Mouse (Mus musculus) midbrain, embryonic 10.5 days (tissue): Measurements from ENCODE around the gene Olfr1113. TPM values are rescaled to one million over a fixed set of nuclear protein-coding genes. Genes with fewer than 3 reads are reported as not detected.
"Not testable (repeated sequence)": the region's sequence is repeated elsewhere in the genome, so short reads cannot be mapped to it uniquely, and the experiment has no call there.

Experiments used
- DNase-seq: peaks from one replicate; pipeline ENCODE4 v3.0.0-alpha.2; 2017; ENCODE audit warnings: low spot score
- H3K27ac ChIP-seq: fragments of 300-500 bp; sonication (generic); replicated peaks from 2 replicates; pipeline ENCODE4 v1.5.1; 2016; ENCODE audit warnings: mild to moderate bottlenecking
- H3K27me3 ChIP-seq: fragments of 300-500 bp; sonication (generic); 2 replicates; pipeline ENCODE4 v1.6.1; 2016; ENCODE audit warnings: low read depth, mild to moderate bottlenecking; ENCODE audit not compliant: poor library complexity, severe bottlenecking
- H3K36me3 ChIP-seq: fragments of 300-500 bp; sonication (generic); 2 replicates; pipeline ENCODE4 v1.6.1; 2016; ENCODE audit warnings: mild to moderate bottlenecking, moderate library complexity
- H3K4me1 ChIP-seq: fragments of 300-500 bp; sonication (generic); 2 replicates; pipeline ENCODE4 v1.6.1; 2016
- H3K4me3 ChIP-seq: fragments of 300-500 bp; sonication (generic); 2 replicates; pipeline ENCODE4 v1.5.1; 2016; ENCODE audit warnings: mild to moderate bottlenecking, moderate library complexity
- H3K9me3 ChIP-seq: fragments of 300-500 bp; sonication (generic); replicated peaks from 2 replicates; pipeline ENCODE4 v1.6.1; 2016; ENCODE audit warnings: mild to moderate bottlenecking
- WGBS: fragments of 180-500 bp; shearing (Covaris S2); methylation state at CpG from one replicate; pipeline ENCODE4 v1.1.7; 2016; 5-methylcytosine and 5-hydroxymethylcytosine counted together
- microRNA-seq: library from miRNA; unstranded; fragments of <30 nt; microRNA quantifications from one replicate; pipeline ENCODE4, GENCODE M21; 2017
- polyA plus RNA-seq: library from polyadenylated mRNA; unstranded; fragments of >200 nt; fragmentation: Nextera tagmentation; extraction: Ambion mirVana; gene quantifications from 2 replicates; pipeline ENCODE4 v1.2.1, GENCODE M21; 2016

The Olfr1113 gene
- not detected in 2 replicates for polyA plus RNA-seq

DNA sequence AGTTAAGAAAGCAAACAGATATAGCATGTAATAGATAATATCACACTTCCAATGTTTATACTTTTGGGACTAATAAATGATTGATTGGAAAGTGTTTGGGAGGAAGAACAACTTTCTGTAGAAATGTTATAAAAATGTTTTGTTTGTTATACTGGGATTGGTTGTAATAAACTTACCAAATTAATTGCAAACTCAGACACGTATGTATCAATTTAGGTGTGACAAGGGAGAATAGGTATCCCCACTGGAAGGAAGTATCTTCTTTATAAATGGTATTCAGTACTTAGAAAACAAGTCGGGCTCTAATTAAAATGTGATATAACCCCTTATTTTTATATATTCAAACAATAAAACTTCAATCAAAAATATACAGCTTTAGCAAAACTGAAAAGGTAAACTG, at the start of gene Olfr1113:
Olfr1113 (plus strand) TSS at position 301 of the 400 bp plus-strand sequence.
- Histone ChIP-seq H3K27me3 (no peaks in the 10 kb centered on the region), H3K36me3 (no peaks in the 10 kb centered on the region), H3K9me3 (no peaks in the 10 kb centered on the region), H3K4me1 (no peaks in the 10 kb centered on the region), H3K27ac (no peak within 1 kb of the TSS), H3K4me3 (no peak within 1 kb of the TSS)
- DNase-seq = no peak
- 84% methylated on average over 2 of the region's 2 CpGs for WGBS

DNA sequence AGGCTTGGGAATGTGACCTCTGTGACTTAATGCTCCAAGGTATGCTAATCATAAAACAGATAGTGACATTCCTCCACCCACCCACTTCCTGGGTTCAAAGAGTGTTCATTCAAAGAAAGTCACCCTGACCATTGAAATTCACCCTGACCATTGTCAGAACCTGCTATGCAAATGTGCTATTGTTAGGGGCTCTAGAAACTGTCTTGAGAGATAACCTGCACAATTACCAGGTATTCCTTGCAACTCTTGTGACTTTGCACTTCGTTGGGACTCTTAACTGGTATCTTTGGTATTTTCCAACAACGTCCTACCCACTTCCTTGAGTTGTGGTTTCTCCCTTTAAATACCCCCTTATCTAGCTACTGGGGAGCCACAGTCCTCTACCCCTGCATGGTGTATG, 41.0 kb upstream of the Olfr1113 start:
- not testable (repeated sequence) for H3K4me1 ChIP-seq, H3K27ac ChIP-seq, DNase-seq, H3K27me3 ChIP-seq, H3K4me3 ChIP-seq, H3K9me3 ChIP-seq, H3K36me3 ChIP-seq
- 83% methylated on average over 2 of the region's 2 CpGs for WGBS

DNA sequence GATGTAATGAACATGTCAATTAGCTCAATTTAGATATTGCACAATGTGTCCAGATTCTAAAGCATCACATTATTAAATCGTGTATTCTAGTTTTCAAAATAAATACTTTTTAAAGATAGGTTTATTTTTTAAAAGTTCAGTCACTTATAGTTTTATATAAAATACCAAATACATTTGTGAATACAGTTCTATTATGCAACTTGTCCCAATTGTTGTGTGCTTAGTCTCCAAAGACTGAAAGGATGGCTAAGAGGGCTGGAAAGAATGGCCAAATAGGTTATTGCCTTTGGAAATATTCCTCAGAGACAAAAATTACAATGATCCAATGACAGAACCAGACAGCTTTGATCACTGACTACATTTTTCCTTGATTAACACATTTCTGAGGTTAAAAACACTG, 21.3 kb upstream of the Olfr1113 start, which contains the start of gene Olfr1112:
Olfr1112 (plus strand) TSS at position 301 of the 400 bp plus-strand sequence.
- H3K4me1 ChIP-seq = no peaks in the 10 kb centered on the region
- no peaks in the 10 kb centered on the region for H3K27me3 ChIP-seq
- H3K36me3 ChIP-seq = no peaks in the 10 kb centered on the region
- no peak within 1 kb of the TSS for H3K27ac ChIP-seq
- no peak for DNase-seq
- no peaks in the 10 kb centered on the region for H3K9me3 ChIP-seq
- 88% methylated on average over 1 of the region's 1 CpGs for WGBS
- H3K4me3 ChIP-seq = no peak within 1 kb of the TSS

DNA sequence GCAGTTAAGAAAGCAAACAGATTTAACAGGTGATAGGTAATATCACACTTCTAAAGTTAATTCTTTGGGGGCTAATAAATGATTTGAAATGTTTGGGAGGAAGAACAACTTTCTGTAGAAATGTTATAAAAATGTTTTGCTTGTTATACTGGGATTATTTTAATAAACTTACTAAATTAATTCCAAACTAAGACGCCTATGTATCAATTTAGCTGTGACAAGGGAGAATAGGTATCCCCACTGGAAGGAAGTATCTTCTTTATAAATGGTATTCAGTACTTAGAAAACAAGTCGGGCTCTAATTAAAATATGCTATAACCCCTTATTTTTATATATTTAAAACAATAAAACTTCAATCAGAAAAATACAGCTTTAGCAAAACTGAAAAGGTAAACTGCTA, 38.9 kb downstream of the Olfr1113 start, which contains the start of gene Olfr1115:
Olfr1115 (plus strand) TSS at position 301 of the 400 bp plus-strand sequence.
- Histone ChIP-seq H3K27ac (no peak within 1 kb of the TSS), H3K4me3 (no peak within 1 kb of the TSS), H3K27me3 (no peaks in the 10 kb centered on the region), H3K9me3 (no peaks in the 10 kb centered on the region), H3K36me3 (no peaks in the 10 kb centered on the region), H3K4me1 (no peaks in the 10 kb centered on the region)
- 88% methylated on average over 2 of the region's 2 CpGs for WGBS
- DNase-seq = no peak

Small RNA genes within 50 kb of the gene (microRNA-seq; reads per million reads assigned to microRNA genes)
- gene Gm27438 = not detected

Other genes starting within 250 kb of the Olfr1113 start
- not detected in 2 replicates for gene Olfr1099, start 248.3 kb upstream of the Olfr1113 start, polyA plus RNA-seq
- gene Olfr1100, start 229.0 kb upstream of the Olfr1113 start, polyA plus RNA-seq = not detected in 2 replicates
- not detected in 2 replicates for gene Olfr1101, start 217.7 kb upstream of the Olfr1113 start, polyA plus RNA-seq
- gene Olfr1102, start 210.6 kb upstream of the Olfr1113 start, polyA plus RNA-seq = not detected in 2 replicates
- not detected in 2 replicates for gene Olfr1104, start 181.9 kb upstream of the Olfr1113 start, polyA plus RNA-seq
- gene Olfr1105, start 172.4 kb upstream of the Olfr1113 start, polyA plus RNA-seq = not detected in 2 replicates
- not detected in 2 replicates for gene Olfr1106, start 156.7 kb upstream of the Olfr1113 start, polyA plus RNA-seq
- not detected in 2 replicates for gene Olfr1107, start 133.2 kb upstream of the Olfr1113 start, polyA plus RNA-seq
- gene Olfr1109, start 113.0 kb upstream of the Olfr1113 start, polyA plus RNA-seq = not detected in 2 replicates
- gene Olfr259, start 94.4 kb upstream of the Olfr1113 start, polyA plus RNA-seq = not detected in 2 replicates
- gene Olfr1110, start 68.7 kb upstream of the Olfr1113 start, polyA plus RNA-seq = not detected in 2 replicates
- not detected in 2 replicates for gene Olfr1111, start 56.3 kb upstream of the Olfr1113 start, polyA plus RNA-seq
- gene Olfr1112, start 21.2 kb upstream of the Olfr1113 start, polyA plus RNA-seq = not detected in 2 replicates
- not detected in 2 replicates for gene Olfr1115, start 39.0 kb downstream of the Olfr1113 start, polyA plus RNA-seq
- gene Olfr1116, start 58.6 kb downstream of the Olfr1113 start, polyA plus RNA-seq = not detected in 2 replicates
- gene Olfr1118, start 98.6 kb downstream of the Olfr1113 start, polyA plus RNA-seq = not detected in 2 replicates
- gene Olfr1120, start 145.8 kb downstream of the Olfr1113 start, polyA plus RNA-seq = not detected in 2 replicates
- gene Olfr1121, start 160.9 kb downstream of the Olfr1113 start, polyA plus RNA-seq = not detected in 2 replicates
- gene Olfr1122, start 176.9 kb downstream of the Olfr1113 start, polyA plus RNA-seq = 0.02 TPM in 1 of 2 replicates, not detected in the other
- gene Olfr1123, start 207.7 kb downstream of the Olfr1113 start, polyA plus RNA-seq = not detected in 2 replicates
- gene Olfr1124, start 221.3 kb downstream of the Olfr1113 start, polyA plus RNA-seq = 0.06 and 0.07 TPM in 2 replicates
- not detected in 2 replicates for gene Olfr1126, start 245.0 kb downstream of the Olfr1113 start, polyA plus RNA-seq